Mouse (Mus musculus) lung, postnatal 25 days (tissue): ENCODE data around the gene Cyp26c1.

Experiments
- DNase-seq: peaks from one replicate; pipeline ENCODE4 v3.0.0; 2022; ENCODE audit warnings: low spot score

The Cyp26c1 gene

GRCm38 (mm10) chr19:37698273-37699160 is 13.1 kb downstream of the Cyp26c1 start:
- no peak for DNase-seq

- DNase-seq = no peak
Measured at GRCm38 (mm10) chr19:37699711-37700110, 14.3 kb downstream of the Cyp26c1 start.

DNA sequence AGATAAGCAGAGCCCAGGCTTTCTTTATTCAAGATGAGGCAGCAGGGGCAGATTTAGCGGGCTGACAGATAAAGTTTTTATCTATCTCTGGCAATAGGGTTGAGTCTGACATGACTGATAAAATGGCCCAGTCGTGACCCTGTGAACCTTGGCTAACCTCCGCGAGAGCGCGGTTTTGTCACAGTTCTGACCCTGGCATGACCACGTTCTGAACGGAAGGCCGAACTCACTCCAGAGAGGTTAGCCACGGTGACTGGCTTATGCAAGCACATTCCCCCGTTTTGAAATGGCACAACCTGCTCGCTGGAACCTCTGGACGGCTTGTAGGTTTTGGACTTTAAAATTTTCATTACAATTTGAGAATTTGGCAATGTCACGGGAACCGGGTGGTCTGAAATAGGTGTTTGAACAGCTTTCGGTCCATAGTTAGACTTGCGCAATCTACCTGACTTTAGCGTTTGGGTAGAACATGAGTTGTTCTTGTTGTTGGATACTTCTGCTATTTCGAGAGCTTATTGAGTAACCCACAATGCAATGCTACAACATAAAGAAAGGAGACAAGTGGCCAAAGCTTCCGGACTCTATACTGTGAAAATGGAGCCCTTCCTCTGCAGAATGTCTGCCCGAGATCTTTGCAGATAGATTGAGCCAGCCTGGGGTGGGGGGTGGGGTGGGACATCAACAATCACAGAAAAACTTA is 17.1 kb downstream of the Cyp26c1 start:
- no peak for DNase-seq

DNA sequence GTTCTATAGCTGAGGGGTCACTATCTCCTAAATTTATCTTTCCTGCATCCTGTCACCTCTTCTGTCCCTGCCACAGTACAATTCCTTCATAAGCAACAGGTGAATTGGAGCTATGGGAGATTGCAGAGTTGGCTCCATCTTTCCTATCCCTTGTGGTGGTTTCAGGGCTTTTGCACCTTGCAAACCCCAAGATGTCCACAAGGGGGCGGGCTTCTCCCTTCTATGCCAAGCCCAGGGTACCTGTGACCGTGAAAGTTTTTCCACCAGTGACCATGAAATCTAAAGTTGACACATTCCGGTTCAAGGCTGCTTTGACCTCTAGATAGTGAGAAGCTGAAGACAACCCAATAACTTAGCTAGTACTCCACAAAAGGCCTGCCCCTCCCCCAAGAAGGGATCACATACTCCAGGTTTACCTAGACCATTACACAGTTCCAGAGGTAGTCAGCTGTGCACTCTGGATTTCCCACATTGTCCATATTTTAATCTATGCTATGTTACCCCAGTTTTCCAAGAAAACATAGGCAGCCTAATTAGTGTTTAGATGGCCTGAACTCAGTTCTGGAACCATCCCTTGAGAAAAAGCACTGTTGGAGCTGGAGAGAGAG is 18.6 kb downstream of the Cyp26c1 start:
- peak; percentile 46 for DNase-seq

- no peak for DNase-seq
Measured at GRCm38 (mm10) chr19:37705722-37706121, 20.3 kb downstream of the Cyp26c1 start.

- no peak for DNase-seq
Measured at GRCm38 (mm10) chr19:37714681-37715080, 29.3 kb downstream of the Cyp26c1 start.

DNA sequence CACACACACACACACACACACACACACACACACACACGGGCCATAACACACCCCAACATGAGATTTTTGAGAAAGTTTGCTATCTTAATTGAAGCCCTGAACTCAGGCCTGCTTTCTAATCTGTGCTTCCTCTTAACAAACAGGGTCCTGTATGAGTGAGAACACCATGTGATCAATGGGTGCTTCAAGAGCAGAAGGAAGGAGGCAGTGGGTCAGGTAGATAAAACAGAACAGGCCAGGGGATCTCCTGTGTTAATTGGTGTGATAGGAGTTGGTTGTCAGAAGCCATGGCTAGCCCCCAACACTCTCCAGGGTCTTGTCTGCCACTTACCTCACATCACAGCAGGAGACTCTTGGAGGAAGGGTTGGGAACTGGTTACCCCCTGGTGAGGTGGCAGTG is 30.6 kb downstream of the Cyp26c1 start:
- DNase-seq = no peak

DNA sequence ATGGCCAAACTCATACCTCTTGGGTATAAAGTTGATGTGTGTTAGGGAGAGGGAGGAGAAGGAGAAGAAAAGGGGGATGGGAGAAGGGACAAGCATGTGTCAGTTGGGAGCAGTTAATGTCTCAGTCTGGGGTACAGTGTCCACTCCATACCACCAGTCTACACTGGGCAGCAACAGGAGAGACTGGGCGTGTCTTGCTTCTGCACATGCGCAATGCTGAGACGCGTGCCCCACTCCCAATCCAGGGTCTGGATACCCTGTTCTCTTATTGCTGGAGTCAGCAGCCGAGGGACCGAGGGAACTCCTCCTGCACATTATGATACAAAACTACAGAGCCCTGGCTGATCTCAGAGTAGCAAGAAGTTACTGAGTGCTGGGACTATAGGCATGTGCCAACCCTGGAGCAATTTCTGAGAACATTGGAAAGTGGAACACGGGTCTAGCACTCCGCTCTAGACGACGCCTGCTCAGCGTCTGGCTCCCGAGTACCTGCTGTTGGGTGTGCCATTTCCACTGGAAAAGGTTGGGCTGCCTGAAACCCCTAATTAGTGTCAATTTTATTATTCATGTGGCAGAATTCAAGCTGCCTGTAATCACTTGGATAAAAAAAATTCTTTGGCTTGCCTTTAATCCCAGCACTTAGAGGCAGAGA is 31.3 kb downstream of the Cyp26c1 start:
- DNase-seq = no peak

- DNase-seq = no peak
Measured at GRCm38 (mm10) chr19:37719166-37719565, 33.8 kb downstream of the Cyp26c1 start.

- DNase-seq = no peak
Measured at GRCm38 (mm10) chr19:37724591-37724990, 39.2 kb downstream of the Cyp26c1 start.

GRCm38 (mm10) chr19:37726585-37726984 is 41.2 kb downstream of the Cyp26c1 start:
- no peak for DNase-seq

DNA sequence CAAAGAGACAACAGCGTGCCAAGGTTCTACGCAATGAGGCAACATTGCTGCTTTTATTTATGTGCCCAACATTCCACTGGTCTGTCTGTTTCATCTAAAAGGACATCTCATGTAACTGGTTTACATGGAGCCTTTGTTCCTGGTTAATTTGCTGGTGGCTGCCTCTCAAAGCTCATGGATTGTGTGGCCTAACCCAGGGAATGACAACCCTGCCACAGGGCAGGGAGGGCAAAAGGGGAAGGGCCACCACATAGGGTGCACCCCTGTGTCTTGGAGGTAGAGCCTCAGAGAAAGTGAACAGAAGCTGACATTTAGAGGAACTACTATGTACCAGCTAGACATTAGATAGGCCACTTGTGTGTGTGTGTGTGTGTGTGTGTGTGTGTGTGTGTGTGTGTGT is 42.0 kb downstream of the Cyp26c1 start:
- DNase-seq = no peak

DNA sequence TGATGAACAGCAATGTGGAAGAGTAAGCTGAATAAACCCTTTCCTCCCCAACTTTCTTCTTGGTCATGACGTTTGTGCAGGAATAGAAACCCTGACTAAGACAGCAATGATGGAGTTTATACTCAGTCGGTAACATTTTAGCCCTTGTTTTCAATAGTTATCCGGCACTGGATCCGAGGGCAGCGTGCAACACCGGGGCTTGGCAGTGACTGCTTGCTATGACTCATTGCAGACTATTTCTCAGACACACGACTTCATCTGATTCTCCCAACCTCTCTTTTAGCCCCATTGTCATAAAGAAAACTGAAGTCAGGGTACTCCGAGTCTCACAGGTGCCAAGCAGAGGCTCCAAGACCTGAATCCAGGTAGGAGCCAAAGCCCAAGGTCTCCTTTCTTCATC is 50.0 kb downstream of the Cyp26c1 start:
- no peak for DNase-seq

DNA sequence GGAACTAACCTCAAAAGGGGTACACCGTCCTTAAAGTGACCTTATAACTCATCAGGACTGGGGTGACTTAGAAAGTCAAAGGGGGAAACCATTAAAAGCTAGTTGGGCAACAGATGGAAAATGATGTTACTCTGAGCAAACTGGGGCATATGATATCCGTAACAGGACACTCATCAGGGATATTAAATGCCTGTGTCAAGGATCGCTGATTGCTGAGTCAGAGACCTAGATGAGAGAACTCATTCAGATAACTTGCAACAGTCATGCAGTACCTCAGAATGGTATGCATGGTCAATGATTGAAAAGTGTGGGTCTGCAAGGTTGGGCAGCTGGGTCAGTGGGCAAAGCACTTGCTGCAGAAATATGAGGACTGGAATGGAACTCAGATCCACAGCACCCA is 53.2 kb downstream of the Cyp26c1 start:
- DNase-seq = no peak

DNA sequence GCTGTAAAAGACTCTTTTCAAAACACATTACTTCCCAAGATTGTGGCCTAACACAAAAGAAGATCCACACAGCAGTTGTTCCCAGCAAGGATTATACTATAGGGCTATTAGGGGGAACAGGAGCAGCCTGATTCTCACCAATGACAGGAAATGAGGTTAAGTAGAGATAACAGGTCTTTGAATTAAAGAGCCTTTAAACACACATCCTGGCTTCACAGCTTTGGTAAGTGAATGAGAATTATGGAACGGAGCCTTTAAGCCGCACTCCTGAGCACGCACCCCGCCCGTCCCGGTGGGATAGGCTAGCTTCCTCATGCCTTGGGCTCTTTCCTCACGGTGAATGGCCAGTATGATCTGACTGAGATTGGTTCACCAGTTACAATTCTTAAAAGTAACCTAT is 54.7 kb downstream of the Cyp26c1 start:
- no peak for DNase-seq
